Mouse (Mus musculus): Measurements from ENCODE around the gene Col4a1.

The Col4a1 gene

DNA sequence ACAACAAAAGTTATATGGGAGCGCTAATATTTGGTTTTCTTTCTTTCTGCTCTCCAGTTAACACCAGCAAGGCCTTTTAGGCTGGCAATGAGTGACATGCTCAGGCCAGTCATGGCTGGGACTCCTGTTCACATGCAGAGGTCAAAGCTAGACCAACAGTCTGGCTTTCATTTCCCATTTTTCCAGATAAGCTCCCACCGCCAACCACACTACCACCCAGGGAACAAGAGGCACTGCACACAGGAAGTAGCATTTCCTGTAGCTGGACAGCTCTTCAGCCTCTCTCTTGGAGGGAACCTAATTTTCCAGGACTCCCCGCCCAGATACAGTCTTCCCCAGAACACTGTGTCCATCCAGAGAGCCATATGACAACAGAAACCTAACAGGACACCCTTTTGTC is 132.8 kb downstream of the Col4a1 start:
- no peak for DNase-seq (ENCODE audit: low spot score)

DNA sequence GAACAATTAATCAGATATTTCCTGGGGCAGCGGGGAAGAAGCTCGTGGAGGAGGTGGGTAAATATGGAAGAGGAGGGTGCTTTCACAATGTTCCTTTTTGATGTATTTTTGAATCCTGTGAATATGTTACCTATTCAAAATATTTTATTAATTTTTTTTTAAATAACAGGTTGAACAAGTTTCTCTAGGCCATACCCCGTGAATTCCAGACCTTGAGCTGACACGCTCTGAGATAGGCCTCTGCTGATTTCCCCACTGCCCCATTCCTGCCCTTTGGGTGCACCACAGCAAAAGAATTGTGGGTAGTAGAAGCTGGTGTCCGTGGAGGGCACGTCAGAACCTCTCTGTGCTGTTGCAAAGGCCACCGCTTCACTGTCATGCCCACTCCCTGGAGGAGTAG is 136.2 kb downstream of the Col4a1 start:
- DNase-seq (ENCODE audit: low spot score) = no peak

DNA sequence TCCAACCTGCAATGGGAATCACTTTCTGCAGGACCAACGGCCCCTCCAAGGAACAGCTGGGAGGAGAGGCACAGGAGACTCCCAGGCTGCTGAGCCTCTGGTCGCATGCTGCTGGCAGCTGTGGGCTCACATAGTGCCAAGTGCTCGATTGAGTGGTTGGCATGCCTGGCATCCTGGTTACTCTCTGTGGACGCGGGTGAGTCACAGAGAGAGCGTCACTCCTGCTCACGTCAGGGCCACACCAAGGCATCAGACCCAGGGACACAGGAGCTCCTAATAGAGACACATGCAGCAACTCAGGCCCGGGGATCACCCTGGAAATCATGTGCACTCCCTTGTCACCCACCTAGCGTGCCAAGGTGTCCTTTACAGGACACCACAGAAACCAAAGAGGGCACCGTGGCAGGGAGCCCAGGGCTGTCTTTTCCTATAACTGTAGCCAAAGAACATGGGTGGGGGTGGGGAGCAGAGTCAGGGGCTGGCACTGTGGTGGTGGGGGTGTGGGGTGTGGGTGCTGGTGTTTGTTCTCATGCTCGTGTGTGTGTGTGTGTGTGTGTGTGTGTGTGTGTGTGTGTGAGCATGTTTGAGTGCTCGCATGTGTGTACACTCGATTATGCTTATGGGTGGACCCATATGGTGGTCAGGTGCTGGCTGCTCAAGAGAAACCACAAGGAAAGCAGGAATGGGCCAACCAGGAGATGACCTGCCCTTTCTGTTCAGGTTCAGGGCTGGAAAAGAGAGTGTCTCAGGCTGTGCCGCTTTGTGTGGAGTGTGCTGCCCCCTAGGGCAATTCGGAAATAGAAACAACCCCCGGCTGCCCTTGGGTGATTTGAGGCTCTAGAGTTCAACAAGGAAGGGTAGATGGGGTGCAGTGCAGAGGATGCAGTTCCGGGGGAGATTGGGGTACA is 139.1 kb downstream of the Col4a1 start:
- peak; percentile 87 for DNase-seq (ENCODE audit: low spot score)

DNA sequence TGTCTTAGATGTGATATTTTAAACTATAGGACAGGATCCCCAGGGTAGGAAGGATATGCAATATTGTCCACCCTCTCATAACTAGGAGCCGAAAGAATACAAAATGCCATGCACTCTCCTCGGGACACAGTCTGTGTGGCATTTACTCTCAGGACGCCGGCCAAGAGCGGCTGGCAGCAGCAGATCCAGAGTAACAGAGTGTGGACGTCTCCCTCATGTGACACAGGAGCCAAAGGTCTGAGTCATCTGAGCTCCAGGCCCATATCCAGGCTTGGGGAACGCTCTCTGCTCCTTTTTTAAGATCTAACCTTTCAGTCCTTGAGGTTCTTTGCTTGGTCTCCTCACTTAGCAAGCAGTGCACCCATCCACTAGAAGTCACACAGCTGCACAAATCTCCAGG is 141.1 kb downstream of the Col4a1 start:
- DNase-seq (ENCODE audit: low spot score) = peak; percentile 92

DNA sequence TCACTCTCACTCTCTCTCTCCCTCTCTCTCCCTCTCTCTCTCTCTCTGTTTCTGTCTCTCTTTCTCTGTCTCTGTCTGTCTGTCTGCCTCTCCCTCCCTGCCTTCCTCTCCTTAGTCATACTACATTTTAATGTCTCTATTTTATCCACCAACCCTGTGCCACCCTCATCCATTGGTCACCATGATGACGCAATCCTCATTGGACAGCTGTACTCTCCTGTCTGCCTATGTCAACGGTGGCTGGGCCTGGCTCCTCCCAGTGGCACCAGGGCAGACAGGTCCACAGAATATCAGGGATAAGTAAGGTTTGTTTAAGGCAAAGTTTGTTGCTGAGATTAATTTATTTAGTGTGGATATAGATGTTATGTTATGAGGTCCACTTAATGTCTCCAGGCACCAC is 143.2 kb downstream of the Col4a1 start:
- peak; percentile 53 for DNase-seq (ENCODE audit: low spot score)

DNA sequence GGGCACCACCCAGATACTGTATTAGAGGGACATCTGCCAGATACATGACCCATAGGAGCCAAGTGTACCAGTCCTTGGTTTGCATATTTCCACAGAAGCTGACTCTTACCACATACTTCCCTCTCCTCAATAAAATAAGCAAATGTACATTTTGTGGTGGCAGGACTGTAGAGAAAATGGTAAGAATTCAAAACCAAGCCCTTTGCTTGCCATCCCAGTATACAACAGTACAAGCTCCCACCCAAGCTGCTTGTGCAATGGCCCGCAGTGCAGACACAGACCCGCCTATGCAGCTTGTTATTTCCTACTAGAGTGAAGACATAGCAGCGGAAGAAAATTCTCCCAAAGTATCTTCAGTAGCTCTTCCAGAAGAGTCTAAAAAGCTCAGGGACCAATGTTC is 143.8 kb downstream of the Col4a1 start:
- DNase-seq (ENCODE audit: low spot score) = no peak

DNA sequence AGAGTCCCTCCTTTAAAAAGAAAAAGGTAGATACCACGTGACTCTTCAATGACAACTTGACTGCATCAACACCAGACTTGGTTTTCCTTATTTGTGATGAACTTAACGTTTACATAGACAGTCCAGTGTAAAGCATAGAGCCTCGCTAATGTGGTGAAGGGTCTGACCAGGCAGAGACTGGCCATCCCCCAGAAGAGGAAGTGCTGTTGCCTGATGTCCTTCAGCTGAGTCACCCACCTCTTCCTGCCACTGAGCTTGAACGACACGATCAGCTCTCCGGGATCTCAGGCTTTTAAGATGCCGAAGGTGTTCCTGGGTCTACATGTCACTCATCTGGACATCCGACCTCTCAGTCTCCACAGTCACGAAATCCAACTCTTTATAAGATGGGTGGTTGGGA is 144.7 kb downstream of the Col4a1 start:
- no peak for DNase-seq (ENCODE audit: low spot score)

DNA sequence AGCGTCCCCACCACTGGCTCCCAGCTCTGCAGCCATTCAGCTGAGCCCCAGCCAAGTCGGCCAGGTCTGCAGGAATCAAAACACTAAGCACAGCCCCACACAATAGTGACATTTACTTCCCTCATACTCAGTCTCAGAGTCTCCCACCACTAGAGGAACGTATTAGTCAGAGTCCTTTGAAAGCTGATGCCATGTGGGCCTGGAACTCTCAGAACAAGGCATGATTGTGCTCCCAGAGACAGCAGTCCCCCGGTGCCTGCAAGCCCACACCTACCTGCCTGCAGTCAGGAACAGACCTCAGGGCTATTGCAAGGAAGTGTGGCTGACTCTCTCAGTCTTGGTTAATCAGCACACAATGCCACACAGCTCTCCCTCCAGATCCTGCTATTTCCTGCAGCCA is 147.0 kb downstream of the Col4a1 start:
- no peak for DNase-seq (ENCODE audit: low spot score)

DNA sequence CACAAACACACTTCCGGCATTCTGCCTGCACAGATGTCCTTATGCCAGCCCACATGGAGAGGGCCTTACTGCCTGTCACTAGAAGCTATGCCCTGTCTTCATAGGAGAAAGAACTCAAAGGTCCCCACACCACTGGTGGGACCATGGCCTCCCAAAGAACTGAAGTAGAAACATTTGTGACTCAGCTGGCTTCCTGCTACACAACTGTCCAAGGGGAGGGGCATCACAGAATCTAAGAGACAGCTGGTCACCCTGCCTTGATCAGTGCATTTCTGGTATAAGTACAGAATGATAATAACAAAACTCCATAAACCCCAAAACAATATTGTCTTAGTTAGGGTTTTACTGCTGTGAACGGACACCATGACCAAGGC is 156.3 kb downstream of the Col4a1 start:
- no peak for DNase-seq (ENCODE audit: low spot score)

DNA sequence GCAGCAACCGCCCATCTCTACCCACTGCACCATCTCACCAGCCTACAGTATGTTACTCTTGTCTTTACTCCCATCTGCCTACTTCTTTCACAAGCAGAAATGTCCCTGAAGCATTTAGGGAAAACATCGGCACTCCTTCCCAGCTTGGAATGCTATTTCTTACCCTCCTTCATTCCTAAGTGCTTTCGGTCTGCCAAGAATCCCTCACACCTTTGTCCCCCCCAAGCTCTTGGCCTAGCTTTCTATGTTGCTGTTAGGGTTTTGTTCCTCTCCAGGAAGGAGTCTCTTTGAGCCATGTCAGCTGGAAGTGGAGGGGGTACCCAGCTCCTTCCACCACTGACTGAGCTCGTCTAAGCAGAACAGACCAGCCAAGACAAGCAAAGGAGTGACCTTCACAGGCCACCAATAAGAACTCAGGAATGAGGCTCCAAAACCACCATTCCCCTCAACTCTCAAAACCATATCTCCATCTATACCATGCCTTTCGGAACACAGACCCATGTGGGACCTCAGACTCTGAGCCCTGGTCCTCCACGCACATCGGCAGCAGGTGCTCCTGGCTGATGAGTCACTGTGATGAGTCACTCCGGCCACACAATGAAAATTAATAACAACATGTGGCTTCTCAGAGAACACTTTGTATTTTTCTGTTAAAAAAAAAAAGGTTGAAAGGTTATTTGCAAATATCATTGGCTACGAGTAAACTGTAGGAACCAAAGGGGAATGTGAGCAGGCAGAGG is 156.9 kb downstream of the Col4a1 start:
- peak; percentile 28 for DNase-seq (ENCODE audit: low spot score)

DNA sequence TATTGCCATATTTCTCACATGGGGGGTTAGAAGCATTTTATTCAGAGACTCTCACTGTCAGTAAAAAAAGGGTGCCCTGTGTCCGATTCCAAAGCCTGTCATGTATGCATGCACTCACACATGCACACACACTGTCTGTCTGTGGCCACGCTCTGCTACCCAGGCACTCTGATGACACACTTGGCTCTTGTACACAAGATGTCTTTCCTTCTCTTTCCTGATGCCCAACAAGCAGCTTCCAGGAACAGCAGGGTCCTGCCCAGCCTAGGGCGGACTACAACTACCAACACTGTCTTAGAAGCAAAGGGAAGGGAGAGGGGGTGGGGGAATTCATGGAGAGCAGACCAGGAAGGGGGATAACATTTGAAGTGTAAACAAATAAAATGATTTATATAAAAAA is 162.4 kb downstream of the Col4a1 start:
- no peak for DNase-seq (ENCODE audit: low spot score)

DNA sequence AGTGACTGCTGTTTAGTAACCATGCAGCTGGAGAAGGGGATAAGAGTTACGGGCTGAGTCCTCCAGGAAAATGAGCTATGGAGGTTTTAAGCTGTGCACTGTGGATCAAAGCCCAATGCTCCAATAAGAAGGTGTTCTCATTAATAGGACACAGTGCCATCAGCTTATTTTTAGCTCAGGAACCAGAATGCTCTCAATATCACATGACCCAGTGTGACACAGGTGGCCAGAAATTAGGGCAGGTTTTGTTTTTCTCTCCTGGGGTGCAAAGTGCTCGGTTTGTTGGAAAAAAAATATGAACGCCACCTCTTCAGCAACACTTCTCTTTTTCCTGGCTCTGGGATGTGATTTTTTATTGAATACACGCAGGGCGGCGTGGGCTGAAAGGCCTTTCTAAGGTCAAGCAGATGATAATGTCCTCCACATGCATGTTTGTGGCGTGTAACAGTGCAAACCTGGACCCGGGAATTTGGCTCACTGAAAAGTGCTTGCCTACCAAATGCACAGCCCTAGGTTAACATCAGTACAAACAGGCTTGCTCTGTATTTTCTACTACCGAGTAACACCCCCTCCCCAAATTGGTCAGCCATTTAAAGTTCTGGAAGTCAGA is 163.3 kb downstream of the Col4a1 start:
- DNase-seq (ENCODE audit: low spot score) = no peak

DNA sequence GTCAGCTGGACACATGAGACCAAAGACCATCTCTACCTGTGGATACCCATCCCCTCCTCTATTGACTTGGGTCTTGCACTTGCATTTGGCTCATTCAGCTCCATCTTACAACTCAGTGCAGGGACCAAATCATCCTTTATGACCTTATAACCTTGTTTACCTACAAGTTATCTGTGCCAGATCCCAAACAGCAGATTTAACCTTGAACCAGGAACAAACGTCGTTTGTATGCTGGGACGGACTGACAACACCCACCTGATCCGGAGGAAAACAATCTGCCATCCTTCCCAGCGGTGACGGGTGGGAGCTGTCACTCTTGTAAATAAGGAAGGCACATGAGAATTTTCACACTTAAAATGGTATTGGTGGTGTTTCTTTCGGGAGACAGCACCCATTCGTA is 163.8 kb downstream of the Col4a1 start:
- no peak for DNase-seq (ENCODE audit: low spot score)

Data from adipocyte (in vitro differentiated cells).